Mouse (Mus musculus) embryonic facial prominence, embryonic 13.5 days (tissue): Measurements from ENCODE around the gene Dennd1a. TPM values are rescaled to one million over a fixed set of nuclear protein-coding genes. Genes with fewer than 3 reads are reported as not detected.

Source experiments
- ATAC-seq: fragments of 200-750 bp; cut with Nextera tagmentation; 2 replicates; pipeline ENCODE4 v1.8.0; 2017; ENCODE audit warnings: low read depth; ENCODE audit not compliant: insufficient number of reproducible peaks, insufficient read depth, low FRiP score, low TSS enrichment
- H3K27ac ChIP-seq: fragments of 300-500 bp; sonication (generic); 2 replicates; pipeline ENCODE4 v1.5.1; 2015; ENCODE audit warnings: moderate library complexity, mild to moderate bottlenecking, inconsistent platforms
- H3K27me3 ChIP-seq: fragments of 300-500 bp; sonication (generic); 2 replicates; pipeline ENCODE4 v1.6.1; 2015; ENCODE audit warnings: mild to moderate bottlenecking, inconsistent platforms
- H3K36me3 ChIP-seq: fragments of 300-500 bp; sonication (generic); 2 replicates; pipeline ENCODE4 v1.6.1; 2015; ENCODE audit warnings: mild to moderate bottlenecking, inconsistent platforms
- H3K4me1 ChIP-seq: fragments of 300-500 bp; sonication (generic); 2 replicates; pipeline ENCODE4 v1.6.1; 2015; ENCODE audit warnings: inconsistent platforms
- H3K4me2 ChIP-seq: fragments of 300-500 bp; sonication (generic); 2 replicates; pipeline ENCODE4 v1.6.1; 2015; ENCODE audit warnings: moderate library complexity, mild to moderate bottlenecking, inconsistent platforms
- H3K4me3 ChIP-seq: fragments of 300-500 bp; sonication (generic); 2 replicates; pipeline ENCODE4 v1.5.1; 2015; ENCODE audit warnings: mild to moderate bottlenecking, inconsistent platforms
- H3K9ac ChIP-seq: fragments of 300-500 bp; sonication (generic); 2 replicates; pipeline ENCODE4 v1.6.1; 2015; ENCODE audit warnings: mild to moderate bottlenecking, inconsistent platforms
- H3K9me3 ChIP-seq: fragments of 300-500 bp; sonication (generic); 2 replicates; pipeline ENCODE4 v1.6.1; 2016; ENCODE audit warnings: inconsistent platforms
- WGBS: fragments of 180-500 bp; shearing (Covaris S2); methylation state at CpG from one replicate; pipeline ENCODE4 v1.1.7; 2015; ENCODE audit warnings: mixed read lengths; 5-methylcytosine and 5-hydroxymethylcytosine counted together
- polyA plus RNA-seq: library from polyadenylated mRNA; unstranded; fragments of >200 nt; fragmentation: Nextera tagmentation; extraction: Ambion mirVana; gene quantifications from 2 replicates; pipeline ENCODE4 v1.2.1, GENCODE M21; 2015

Gene Dennd1a
- polyA plus RNA-seq, 1 experiment from 2014 or later, result 15.5 TPM

DNA sequence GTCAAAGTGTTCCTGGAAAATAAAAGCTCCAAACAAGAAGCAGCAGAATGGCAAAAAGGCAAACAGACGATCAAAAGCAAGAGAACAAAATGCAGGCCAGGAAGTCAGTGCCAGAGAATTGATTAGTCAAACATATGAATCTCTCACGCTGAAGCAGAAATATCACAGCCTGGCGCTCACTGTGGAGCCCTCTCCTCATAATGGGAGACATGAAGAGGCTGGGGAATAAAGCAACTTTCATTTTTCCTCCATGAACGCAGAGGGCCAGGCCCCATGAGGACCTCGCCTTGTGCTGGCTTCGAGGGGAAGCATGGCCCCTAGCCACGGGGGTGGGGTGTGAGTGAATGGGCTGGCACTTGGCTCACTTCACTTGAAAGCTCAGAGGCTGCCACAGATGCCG is 383.9 kb downstream of the Dennd1a start:
- H3K4me3 ChIP-seq, result no peak overlapping the region
- no peak overlapping the region for H3K27ac ChIP-seq
- H3K9ac ChIP-seq, result no peak overlapping the region
- ATAC-seq, result no peak
- 70% methylated on average over 8 of the region's 8 CpGs for WGBS
- H3K4me2 ChIP-seq, result no peak overlapping the region
- no peaks in the 10 kb centered on the region for H3K9me3 ChIP-seq
- no peaks in the 10 kb centered on the region for H3K27me3 ChIP-seq
- H3K36me3 ChIP-seq, result no peaks in the 10 kb centered on the region
- no peaks in the 10 kb centered on the region for H3K4me1 ChIP-seq

DNA sequence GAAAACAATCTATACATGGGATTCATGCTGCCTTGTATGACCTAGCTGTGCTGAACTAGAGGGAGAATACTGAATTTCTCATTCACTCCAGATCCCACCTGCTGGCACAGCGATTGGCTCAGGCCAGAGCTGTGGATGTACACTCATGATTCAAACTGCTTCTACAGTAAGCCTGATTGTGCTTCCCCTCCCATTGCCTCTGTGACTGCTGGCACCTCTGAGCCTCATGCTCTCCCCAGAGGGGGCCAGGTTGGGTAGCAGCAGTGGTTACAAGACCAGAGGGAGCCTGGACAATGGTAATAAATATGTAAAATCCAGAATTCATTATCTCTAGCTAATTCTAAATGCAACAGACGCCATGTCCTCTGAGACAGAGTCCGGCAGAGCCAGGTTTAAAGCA is 404.0 kb downstream of the Dennd1a start:
- H3K36me3 ChIP-seq, result no peaks in the 10 kb centered on the region
- no peaks in the 10 kb centered on the region for H3K27me3 ChIP-seq
- no peaks in the 10 kb centered on the region for H3K9me3 ChIP-seq
- H3K9ac ChIP-seq, result no peak overlapping the region
- H3K4me3 ChIP-seq, result no peak overlapping the region
- peaks cover 8% of the 10 kb centered on the region for H3K4me1 ChIP-seq
- WGBS, result 93% methylated on average over 3 of the region's 3 CpGs
- H3K27ac ChIP-seq, result no peak overlapping the region
- no peak overlapping the region for H3K4me2 ChIP-seq
- ATAC-seq, result no peak

DNA sequence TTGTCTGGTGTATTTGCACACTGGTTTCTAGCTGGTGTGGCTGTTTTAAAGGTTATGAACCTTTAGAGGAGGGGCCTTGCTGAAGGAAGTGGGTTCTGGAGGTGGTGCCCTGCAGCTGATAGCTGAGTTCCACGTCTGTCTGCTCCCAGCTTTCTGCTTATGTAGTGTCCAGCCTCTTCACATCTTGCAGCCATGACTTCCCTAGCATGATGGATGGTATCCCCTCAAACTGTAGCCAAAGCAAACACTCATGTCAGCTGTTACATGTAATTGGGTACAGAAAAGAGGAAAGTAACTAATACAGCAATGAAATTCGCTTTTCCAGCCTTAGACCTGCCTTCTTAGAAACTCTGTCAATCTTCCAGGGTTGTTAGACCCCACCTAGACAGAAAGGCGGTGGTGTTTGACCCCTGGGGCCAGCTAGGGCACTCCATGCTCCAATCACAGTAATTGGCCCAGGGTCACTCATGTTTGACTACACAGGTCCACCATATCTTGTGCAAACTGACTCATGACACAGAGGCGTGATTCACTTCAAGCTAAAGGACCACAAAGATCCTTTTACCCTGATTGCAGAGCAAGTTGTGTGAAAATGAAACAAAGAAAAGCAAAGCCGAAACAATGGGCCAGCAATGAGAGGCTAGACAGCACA is 405.8 kb downstream of the Dennd1a start:
- Histone ChIP-seq H3K9ac (no peak overlapping the region), H3K27ac (no peak overlapping the region), H3K9me3 (no peaks in the 10 kb centered on the region), H3K4me3 (no peak overlapping the region), H3K4me2 (no peak overlapping the region), H3K27me3 (no peaks in the 10 kb centered on the region), H3K36me3 (no peaks in the 10 kb centered on the region), H3K4me1 (peaks cover 10% of the 10 kb centered on the region)
- ATAC-seq, result no peak
- whole genome bisulfite sequencing, result 74% methylated on average over 5 of the region's 5 CpGs

DNA sequence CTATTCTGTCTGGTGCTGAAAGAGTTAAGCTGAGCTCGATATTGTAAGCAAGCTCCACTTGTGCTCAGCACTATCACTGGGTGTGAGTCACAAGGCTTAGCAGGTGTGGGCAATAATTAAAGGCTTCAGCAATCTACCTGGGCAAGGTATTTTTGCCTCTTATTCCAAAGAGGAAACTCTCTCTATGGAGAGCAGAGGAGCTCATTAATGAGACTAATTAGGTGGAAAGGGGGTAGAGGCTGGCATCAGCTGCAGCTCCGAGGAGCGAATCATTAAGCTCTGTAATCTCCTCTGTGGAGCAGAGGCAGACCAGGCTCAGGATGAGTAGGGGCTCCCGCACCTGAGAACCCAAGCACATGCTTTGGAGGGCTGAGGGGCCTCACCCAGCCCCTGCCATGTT is 407.5 kb downstream of the Dennd1a start:
- Histone ChIP-seq H3K9ac (no peak overlapping the region), H3K9me3 (no peaks in the 10 kb centered on the region), H3K4me3 (no peak overlapping the region), H3K4me2 (no peak overlapping the region), H3K36me3 (no peaks in the 10 kb centered on the region), H3K27ac (no peak overlapping the region), H3K27me3 (no peaks in the 10 kb centered on the region), H3K4me1 (peaks cover 14% of the 10 kb centered on the region)
- ATAC-seq, result peak; percentile 67; the same call in 1 of the 2 replicates
- WGBS, result 41% methylated on average over 4 of the region's 4 CpGs

DNA sequence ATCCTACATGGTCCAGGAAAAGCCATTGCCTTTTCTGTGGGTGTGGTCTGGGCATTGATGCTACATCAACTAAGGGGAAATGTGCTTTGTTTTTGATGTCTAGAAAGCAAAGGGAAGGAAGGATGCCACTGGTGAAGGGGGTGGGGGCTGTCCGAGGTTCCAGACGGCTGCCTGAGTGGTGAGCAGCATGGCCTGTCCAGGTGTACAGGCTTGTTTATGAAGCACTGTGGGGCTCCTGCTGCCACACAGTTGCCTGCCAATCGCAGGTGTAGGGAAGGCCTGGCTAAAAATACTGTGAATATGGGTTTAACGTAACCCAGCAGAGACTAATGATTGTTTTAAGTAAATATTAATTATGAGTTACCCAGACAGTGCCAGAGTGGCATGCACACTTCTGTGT is 414.4 kb downstream of the Dennd1a start:
- Histone ChIP-seq H3K4me3 (no peak overlapping the region), H3K4me2 (no peak overlapping the region), H3K4me1 (peaks cover 15% of the 10 kb centered on the region), H3K27me3 (no peaks in the 10 kb centered on the region), H3K9ac (no peak overlapping the region), H3K36me3 (no peaks in the 10 kb centered on the region), H3K9me3 (no peaks in the 10 kb centered on the region), H3K27ac (no peak overlapping the region)
- 63% methylated on average over 4 of the region's 4 CpGs for WGBS
- ATAC-seq, result no peak

DNA sequence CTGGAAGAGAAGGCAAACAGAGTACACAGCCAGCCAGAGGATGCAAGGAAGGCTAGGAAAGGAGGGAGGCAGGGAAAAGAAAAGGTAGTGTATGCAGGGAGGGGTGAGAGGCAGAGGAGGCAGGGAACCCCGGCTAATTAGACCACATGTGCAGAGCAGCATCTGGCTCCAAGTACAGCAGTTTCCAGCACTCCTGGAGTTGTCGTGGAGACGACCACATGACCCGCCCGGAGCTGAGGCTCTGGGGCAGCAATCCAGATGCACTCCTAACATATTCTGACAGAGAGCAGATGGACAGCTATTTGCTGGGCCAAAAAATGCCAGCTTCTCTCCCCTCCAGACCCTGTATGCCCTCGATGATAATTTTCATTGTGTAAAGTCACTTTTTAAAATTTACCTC is 417.6 kb downstream of the Dennd1a start:
- no peak for ATAC-seq
- 0 out of 2 replicates have a peak overlapping the region, but pooled peaks have one; percentile 22 for H3K27ac ChIP-seq
- no peaks in the 10 kb centered on the region for H3K9me3 ChIP-seq
- no peak overlapping the region for H3K4me2 ChIP-seq
- WGBS, result 22% methylated on average over 6 of the region's 6 CpGs
- H3K27me3 ChIP-seq, result no peaks in the 10 kb centered on the region
- no peaks in the 10 kb centered on the region for H3K36me3 ChIP-seq
- H3K4me3 ChIP-seq, result no peak overlapping the region
- peaks cover 9% of the 10 kb centered on the region for H3K4me1 ChIP-seq
- H3K9ac ChIP-seq, result 0 out of 2 replicates have a peak overlapping the region, but pooled peaks have one; percentile 1

DNA sequence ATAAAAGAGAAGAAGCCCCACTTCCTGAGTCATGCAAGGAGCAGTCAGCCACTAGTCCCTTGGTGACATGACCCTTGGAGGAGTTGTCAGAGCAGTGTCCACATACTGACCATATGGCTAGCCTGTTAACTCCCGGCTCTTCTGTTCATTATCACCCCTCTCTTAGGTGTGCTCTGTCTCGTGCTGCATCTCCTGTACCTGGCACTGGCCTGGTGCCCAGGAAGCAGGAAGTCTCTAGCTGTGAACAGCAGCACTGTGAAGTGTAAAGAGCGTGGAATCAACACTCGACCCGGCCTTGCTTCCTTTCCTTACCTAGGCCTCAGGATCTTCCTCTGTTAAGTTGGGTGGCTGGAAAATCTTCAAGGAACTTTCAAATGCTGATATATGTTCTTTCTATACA is 419.8 kb downstream of the Dennd1a start:
- no peaks in the 10 kb centered on the region for H3K36me3 ChIP-seq
- H3K4me3 ChIP-seq, result no peak overlapping the region
- no peak overlapping the region for H3K27ac ChIP-seq
- H3K4me1 ChIP-seq, result peaks cover 9% of the 10 kb centered on the region
- no peak overlapping the region for H3K4me2 ChIP-seq
- no peak overlapping the region for H3K9ac ChIP-seq
- no peaks in the 10 kb centered on the region for H3K27me3 ChIP-seq
- no peak for ATAC-seq
- H3K9me3 ChIP-seq, result no peaks in the 10 kb centered on the region
- WGBS, result 82% methylated on average over 5 of the region's 5 CpGs

DNA sequence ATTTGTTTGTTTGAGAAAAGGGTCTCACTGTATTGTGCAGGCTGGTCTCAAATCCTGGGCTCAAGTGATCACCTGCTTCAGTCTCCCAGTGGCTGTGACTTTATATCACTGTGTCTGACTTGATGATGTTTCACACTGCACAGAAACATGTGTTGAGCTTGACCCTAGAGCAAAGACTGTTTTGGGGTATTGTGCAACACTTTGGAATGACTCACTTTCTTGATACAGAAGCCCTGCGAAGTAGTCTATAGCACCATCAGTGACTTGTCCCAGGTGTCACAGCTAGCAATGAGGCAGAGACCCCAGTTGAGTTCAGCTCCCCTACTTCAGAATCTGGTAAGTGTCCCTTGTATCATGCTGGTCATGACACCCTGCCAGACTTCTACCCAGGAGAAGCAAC is 429.7 kb downstream of the Dennd1a start:
- H3K4me2 ChIP-seq, result no peak overlapping the region
- no peaks in the 10 kb centered on the region for H3K4me1 ChIP-seq
- no peak overlapping the region for H3K9ac ChIP-seq
- H3K9me3 ChIP-seq, result no peaks in the 10 kb centered on the region
- 95% methylated on average over 1 of the region's 1 CpGs for WGBS
- H3K4me3 ChIP-seq, result no peak overlapping the region
- H3K27ac ChIP-seq, result no peak overlapping the region
- H3K27me3 ChIP-seq, result no peaks in the 10 kb centered on the region
- peaks cover 4% of the 10 kb centered on the region; the same call in 1 of the 2 replicates for H3K36me3 ChIP-seq
- ATAC-seq, result no peak

DNA sequence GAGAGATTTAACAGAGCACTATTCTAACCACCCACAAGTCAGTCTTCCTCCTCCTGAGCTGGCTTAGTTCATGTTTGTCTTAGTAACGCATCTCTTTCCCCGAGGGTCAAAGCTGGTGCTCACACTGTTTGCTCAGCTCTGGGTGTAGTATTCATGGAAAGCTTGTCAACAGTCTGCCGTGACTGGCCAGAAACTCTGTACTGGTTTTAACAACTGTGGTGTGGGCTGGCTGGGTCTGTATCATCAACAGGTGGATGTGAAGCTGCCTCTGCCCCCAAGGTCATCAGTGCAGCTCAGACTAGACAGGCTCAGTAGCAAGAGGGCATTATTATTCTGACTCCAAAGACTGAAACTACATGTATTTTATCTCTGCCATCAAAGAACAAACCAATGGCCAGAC is 430.2 kb downstream of the Dennd1a start:
- H3K9me3 ChIP-seq, result no peaks in the 10 kb centered on the region
- 67% methylated on average over 3 of the region's 3 CpGs for WGBS
- no peak overlapping the region for H3K4me2 ChIP-seq
- no peak for ATAC-seq
- H3K36me3 ChIP-seq, result peaks cover 4% of the 10 kb centered on the region; the same call in 1 of the 2 replicates
- H3K9ac ChIP-seq, result no peak overlapping the region
- H3K4me3 ChIP-seq, result no peak overlapping the region
- H3K27me3 ChIP-seq, result no peaks in the 10 kb centered on the region
- no peaks in the 10 kb centered on the region for H3K4me1 ChIP-seq
- no peak overlapping the region for H3K27ac ChIP-seq

DNA sequence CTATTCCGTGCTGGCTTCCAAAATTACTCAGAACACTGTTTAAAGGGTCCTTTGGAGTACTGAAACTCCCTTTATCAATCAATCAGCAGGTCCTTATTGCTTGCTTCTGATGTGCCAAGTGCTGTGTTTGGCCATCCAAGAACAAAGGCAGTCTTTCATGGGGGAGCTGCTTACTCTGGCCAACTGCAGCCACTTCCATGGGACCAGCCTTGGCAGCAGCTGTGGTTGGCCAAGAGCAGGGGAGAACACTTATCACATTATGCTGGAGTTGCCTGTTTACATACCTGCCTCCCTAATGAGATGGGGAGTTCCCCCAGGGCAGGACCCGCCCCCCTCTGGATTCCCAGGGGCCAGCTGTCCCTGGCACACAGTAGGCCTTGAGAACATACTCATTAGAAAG is 432.0 kb downstream of the Dennd1a start:
- Histone ChIP-seq H3K36me3 (peaks cover 4% of the 10 kb centered on the region; the same call in 1 of the 2 replicates), H3K27ac (no peak overlapping the region), H3K4me3 (no peak overlapping the region), H3K9me3 (no peaks in the 10 kb centered on the region), H3K4me1 (peaks cover 6% of the 10 kb centered on the region; the same call in 1 of the 2 replicates), H3K9ac (no peak overlapping the region), H3K4me2 (no peak overlapping the region), H3K27me3 (no peaks in the 10 kb centered on the region)
- 76% methylated on average over 2 of the region's 2 CpGs for WGBS
- no peak for ATAC-seq

DNA sequence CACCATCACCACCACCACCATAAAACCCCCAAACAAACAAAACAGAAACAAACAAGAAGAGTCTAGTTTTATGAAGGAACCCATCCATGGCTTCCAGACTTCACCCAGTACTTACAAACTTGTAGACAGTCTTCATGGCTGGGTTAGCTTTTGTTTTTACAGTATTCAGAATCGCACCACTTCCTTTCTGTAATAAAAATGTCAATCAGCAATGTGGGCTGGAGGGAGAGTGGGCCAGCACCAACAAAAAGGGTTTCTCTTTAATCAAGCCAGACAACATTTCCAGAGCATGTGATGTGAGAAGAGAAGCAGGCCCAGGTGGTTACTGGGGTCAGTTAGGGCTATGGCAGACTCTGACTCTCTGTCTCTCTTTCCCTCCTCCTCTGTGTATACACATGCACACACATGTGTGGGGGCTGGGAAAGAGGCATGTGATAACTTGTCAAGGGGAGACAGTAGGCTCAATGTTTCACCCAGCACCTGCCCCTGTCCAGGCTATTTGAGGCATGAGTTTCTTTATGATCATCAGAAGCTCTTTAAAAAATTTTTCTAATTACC is 433.2 kb downstream of the Dennd1a start:
- Histone ChIP-seq H3K9me3 (no peaks in the 10 kb centered on the region), H3K4me3 (no peak overlapping the region), H3K27me3 (no peaks in the 10 kb centered on the region), H3K36me3 (peaks cover 4% of the 10 kb centered on the region; the same call in 1 of the 2 replicates), H3K9ac (no peak overlapping the region), H3K27ac (no peak overlapping the region), H3K4me1 (peaks cover 6% of the 10 kb centered on the region; the same call in 1 of the 2 replicates), H3K4me2 (no peak overlapping the region)
- WGBS, result 84% methylated on average over 1 of the region's 1 CpGs
- no peak for ATAC-seq

DNA sequence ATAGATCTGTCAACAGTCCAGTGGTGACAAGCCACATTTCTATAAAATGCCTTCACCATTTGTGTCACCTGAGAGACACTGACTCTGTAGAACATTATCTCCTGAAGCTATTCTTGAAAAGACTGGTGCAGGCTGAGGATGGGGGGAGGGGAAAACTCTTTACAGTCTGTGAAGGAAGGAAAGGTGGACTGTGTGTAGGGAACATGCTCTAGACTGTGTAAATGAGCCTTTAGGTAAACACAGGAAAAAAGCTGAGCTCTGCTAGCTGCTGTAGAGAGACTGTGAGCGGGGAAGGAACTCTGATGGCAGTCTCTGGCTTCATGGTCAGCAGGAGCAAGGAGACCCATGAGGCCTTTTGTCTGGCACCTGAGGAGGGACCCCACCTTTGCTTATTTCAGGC is 436.6 kb downstream of the Dennd1a start:
- peaks cover 6% of the 10 kb centered on the region; the same call in 1 of the 2 replicates for H3K4me1 ChIP-seq
- 0 out of 2 replicates have a peak, but pooled peaks cover 3% of the 10 kb centered on the region for H3K36me3 ChIP-seq
- H3K4me2 ChIP-seq, result no peak overlapping the region
- no peak overlapping the region for H3K27ac ChIP-seq
- ATAC-seq, result no peak
- WGBS, result 69% methylated on average over 1 of the region's 1 CpGs
- H3K9ac ChIP-seq, result no peak overlapping the region
- no peaks in the 10 kb centered on the region for H3K27me3 ChIP-seq
- H3K4me3 ChIP-seq, result no peak overlapping the region
- H3K9me3 ChIP-seq, result no peaks in the 10 kb centered on the region
